Mouse (Mus musculus) hindbrain, embryonic 11.5 days (tissue): ENCODE results near the gene Nrsn1. TPM values are rescaled to one million over a fixed set of nuclear protein-coding genes. Genes with fewer than 3 reads are reported as not detected.

ENCODE experiments used
- ATAC-seq: fragments of 200-750 bp; cut with Nextera tagmentation; 2 replicates; pipeline ENCODE4 v1.8.0; 2017; ENCODE audit warnings: mild to moderate bottlenecking, moderate TSS enrichment, moderate library complexity; ENCODE audit not compliant: low FRiP score
- DNase-seq: peaks from one replicate; pipeline ENCODE4 v3.0.0-alpha.2; 2015; ENCODE audit warnings: low spot score
- H3K27ac ChIP-seq: fragments of 300-500 bp; sonication (generic); 2 replicates; pipeline ENCODE4 v1.5.1; 2014; ENCODE audit warnings: mild to moderate bottlenecking, low read depth, low read length
- H3K27me3 ChIP-seq: fragments of 300-500 bp; sonication (generic); 2 replicates; pipeline ENCODE4 v1.6.1; 2014; ENCODE audit warnings: mild to moderate bottlenecking, low read length, moderate library complexity, mixed read lengths; ENCODE audit not compliant: control insufficient read depth, insufficient read depth
- H3K36me3 ChIP-seq: fragments of 300-500 bp; sonication (generic); 2 replicates; pipeline ENCODE4 v1.6.1; 2014; ENCODE audit warnings: mild to moderate bottlenecking, low read length, moderate library complexity, mixed read lengths; ENCODE audit not compliant: control insufficient read depth, insufficient read depth
- H3K4me1 ChIP-seq: fragments of 300-500 bp; sonication (generic); replicated peaks from 2 replicates; pipeline ENCODE4 v1.6.1; 2014; ENCODE audit warnings: low read length, mixed read lengths; ENCODE audit not compliant: control insufficient read depth, insufficient read depth
- H3K4me2 ChIP-seq: fragments of 300-500 bp; sonication (generic); replicated peaks from 2 replicates; pipeline ENCODE4 v1.6.1; 2014; ENCODE audit warnings: mild to moderate bottlenecking, low read depth, low read length
- H3K4me3 ChIP-seq: fragments of 300-500 bp; sonication (generic); 2 replicates; pipeline ENCODE4 v1.5.1; 2014; ENCODE audit warnings: low read depth, low read length
- H3K9ac ChIP-seq: fragments of 300-500 bp; sonication (generic); 2 replicates; pipeline ENCODE4 v1.6.1; 2014; ENCODE audit warnings: low read depth, low read length
- H3K9me3 ChIP-seq: fragments of 300-500 bp; sonication (generic); 2 replicates; pipeline ENCODE4 v1.6.1; 2016; ENCODE audit warnings: low read length; ENCODE audit not compliant: control insufficient read depth
- WGBS: fragments of 180-500 bp; shearing (Covaris S2); extraction: QIAGEN DNeasy Blood & Tissue Kit; methylation state at CpG from one replicate; pipeline ENCODE4 v1.1.7; 2014; 5-methylcytosine and 5-hydroxymethylcytosine counted together
- polyA plus RNA-seq: library from polyadenylated mRNA; unstranded; fragments of >200 nt; fragmentation: Nextera tagmentation; extraction: Ambion mirVana; gene quantifications from 2 replicates; pipeline ENCODE4 v1.2.1, GENCODE M21; 2014

Nrsn1 gene
- polyA plus RNA-seq, 1 experiment from 2014 or later, result 12.2 TPM

GRCm38 (mm10) chr13:25257608-25258007, 12.7 kb downstream of the Nrsn1 start:
- Histone ChIP-seq H3K27me3 (no peaks in the 10 kb centered on the region), H3K4me1 (no peaks in the 10 kb centered on the region), H3K27ac (no peak overlapping the region), H3K4me3 (no peak overlapping the region), H3K36me3 (no peaks in the 10 kb centered on the region), H3K9me3 (no peaks in the 10 kb centered on the region), H3K4me2 (no peak overlapping the region), H3K9ac (no peak overlapping the region)
- ATAC-seq (no peak), DNase-seq (no peak)
- 88% methylated on average over 6 of the region's 6 CpGs for WGBS

- WGBS, result 77% methylated on average over 9 of the region's 9 CpGs
- Histone ChIP-seq H3K27ac (no peak overlapping the region), H3K4me3 (no peak overlapping the region), H3K9me3 (no peaks in the 10 kb centered on the region), H3K36me3 (no peaks in the 10 kb centered on the region), H3K9ac (no peak overlapping the region), H3K4me1 (no peaks in the 10 kb centered on the region), H3K27me3 (no peaks in the 10 kb centered on the region), H3K4me2 (no peak overlapping the region)
- ATAC-seq (no peak), DNase-seq (no peak)
Observed at GRCm38 (mm10) chr13:25254478-25255263, 15.6 kb downstream of the Nrsn1 start.

- no peak overlapping the region for H3K4me3 ChIP-seq
- H3K4me2 ChIP-seq, result no peak overlapping the region
- no peak for DNase-seq
- no peaks in the 10 kb centered on the region for H3K27me3 ChIP-seq
- H3K36me3 ChIP-seq, result no peaks in the 10 kb centered on the region
- H3K27ac ChIP-seq, result no peak overlapping the region
- H3K9ac ChIP-seq, result no peak overlapping the region
- ATAC-seq, result no peak
- no peaks in the 10 kb centered on the region for H3K9me3 ChIP-seq
- no peaks in the 10 kb centered on the region for H3K4me1 ChIP-seq
- 85% methylated on average over 1 of the region's 1 CpGs for WGBS
Observed at GRCm38 (mm10) chr13:25251893-25252292, 18.4 kb downstream of the Nrsn1 start.

GRCm38 (mm10) chr13:25220186-25220787, 50.0 kb downstream of the Nrsn1 start:
- Histone ChIP-seq H3K4me3 (no peak overlapping the region), H3K4me2 (no peak overlapping the region), H3K27ac (no peak overlapping the region), H3K27me3 (no peaks in the 10 kb centered on the region), H3K9ac (no peak overlapping the region), H3K9me3 (no peaks in the 10 kb centered on the region), H3K4me1 (no peaks in the 10 kb centered on the region), H3K36me3 (no peaks in the 10 kb centered on the region)
- ATAC-seq (no peak), DNase-seq (no peak)
- 77% methylated on average over 5 of the region's 5 CpGs for WGBS

- no peaks in the 10 kb centered on the region for H3K4me1 ChIP-seq
- H3K27ac ChIP-seq, result no peak overlapping the region
- WGBS, result 94% methylated on average over 1 of the region's 1 CpGs
- no peak overlapping the region for H3K9ac ChIP-seq
- H3K4me3 ChIP-seq, result no peak overlapping the region
- ATAC-seq (no peak), DNase-seq (no peak)
- no peaks in the 10 kb centered on the region for H3K9me3 ChIP-seq
- H3K36me3 ChIP-seq, result no peaks in the 10 kb centered on the region
- H3K4me2 ChIP-seq, result no peak overlapping the region
- no peaks in the 10 kb centered on the region for H3K27me3 ChIP-seq
Observed at GRCm38 (mm10) chr13:25218394-25218793, 51.9 kb downstream of the Nrsn1 start.

- no peaks in the 10 kb centered on the region for H3K9me3 ChIP-seq
- H3K4me1 ChIP-seq, result no peaks in the 10 kb centered on the region
- 91% methylated on average over 5 of the region's 5 CpGs for WGBS
- H3K36me3 ChIP-seq, result no peaks in the 10 kb centered on the region
- no peak for DNase-seq
- H3K27ac ChIP-seq, result no peak overlapping the region
- H3K4me2 ChIP-seq, result no peak overlapping the region
- no peaks in the 10 kb centered on the region for H3K27me3 ChIP-seq
- no peak overlapping the region for H3K9ac ChIP-seq
- ATAC-seq, result no peak
- H3K4me3 ChIP-seq, result no peak overlapping the region
Observed at GRCm38 (mm10) chr13:25206950-25207349, 63.4 kb downstream of the Nrsn1 start.

Other genes starting within 250 kb of the Nrsn1 start
- 3.2 and 3.8 TPM in 2 replicates for gene Dcdc2a, start 214.5 kb downstream of the Nrsn1 start, polyA plus RNA-seq